Mouse (Mus musculus): ENCODE data around the gene Far1.

GRCm38 (mm10) chr7:113597231-113597630 lies 83.6 kb downstream of the Far1 start:
- TF ChIP-seq CTCF (IDR thresholded peaks at IDR 0.05; ENCODE audit: low read depth) (no peak), EP300 (IDR thresholded peaks at IDR 0.05; ENCODE audit: low read depth) (no peak)

All from heart, postnatal 0 days (tissue).